Mouse (Mus musculus) embryo, embryonic 10.5 days (tissue): Measurements from ENCODE around the gene Olfr1022.

ENCODE experiments used
- DNase-seq: peaks from one replicate; pipeline ENCODE4 v3.0.0-alpha.2; 2015; ENCODE audit warnings: low spot score

Gene Olfr1022

DNA sequence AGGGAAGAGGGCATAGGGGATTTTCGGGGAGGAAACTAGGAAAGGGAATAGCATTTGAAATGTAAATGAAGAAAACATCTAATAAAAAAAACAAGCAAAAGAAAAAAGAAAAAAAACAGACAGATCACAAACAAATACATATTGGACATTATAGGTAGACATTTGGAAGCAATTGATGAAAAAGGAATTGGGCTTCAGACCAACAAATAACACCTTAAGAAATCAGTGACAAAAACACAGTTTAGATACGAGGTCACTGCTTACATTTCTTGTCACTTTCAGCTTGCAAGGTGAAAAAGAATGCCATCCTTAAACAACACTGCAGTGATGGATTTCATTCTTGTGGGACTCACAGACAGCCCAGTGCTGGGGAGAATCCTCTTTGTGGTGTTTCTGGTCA lies at the start of gene Olfr1022:
Gene Olfr1022, plus strand, starts transcription at position 301 of the 400 bp plus-strand sequence.
- no peak for DNase-seq

DNA sequence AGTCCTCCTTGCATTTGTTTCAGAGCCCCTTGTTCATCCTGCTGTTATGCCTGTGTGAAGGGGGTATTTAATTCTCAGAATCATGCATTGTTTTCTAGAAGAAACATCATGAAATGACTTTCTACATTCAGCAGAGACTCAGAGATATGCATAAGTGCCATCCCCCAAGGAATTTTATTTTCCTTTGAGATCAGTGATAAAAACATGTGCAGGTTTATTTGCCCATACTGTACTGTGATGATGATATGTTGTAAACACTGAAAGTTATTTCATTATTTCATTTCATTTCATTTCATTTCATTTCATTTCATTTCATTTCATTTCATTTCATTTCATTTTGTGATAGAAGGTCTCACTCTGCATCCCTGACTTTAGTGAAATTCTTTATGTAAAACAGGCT lies 23.0 kb upstream of the Olfr1022 start, which contains the start of gene Olfr1019:
Gene Olfr1019, minus strand, starts transcription at position 101 of the 400 bp plus-strand sequence.
- no peak for DNase-seq

DNA sequence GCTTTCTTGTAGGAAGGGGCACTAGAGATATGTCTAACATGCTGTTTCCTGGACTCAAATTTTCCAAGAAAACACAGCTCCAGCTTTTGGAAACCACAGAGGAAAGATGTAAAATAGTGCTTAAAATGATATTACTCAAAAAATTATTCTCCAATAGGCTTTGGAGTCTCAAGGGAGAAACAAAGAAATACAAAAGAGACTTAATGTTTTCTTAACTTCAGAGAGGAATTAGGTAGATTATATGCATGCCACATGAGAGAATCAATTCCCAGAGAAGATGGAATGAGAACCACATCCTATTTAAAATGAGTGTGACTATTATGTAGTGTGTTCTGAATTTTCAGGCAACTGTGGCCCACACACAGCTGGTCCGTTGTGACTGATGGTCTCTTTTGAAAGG lies 21.7 kb upstream of the Olfr1022 start, which contains the start of gene Olfr1020:
Gene Olfr1020, plus strand, starts transcription at position 301 of the 400 bp plus-strand sequence.
- DNase-seq: no peak

DNA sequence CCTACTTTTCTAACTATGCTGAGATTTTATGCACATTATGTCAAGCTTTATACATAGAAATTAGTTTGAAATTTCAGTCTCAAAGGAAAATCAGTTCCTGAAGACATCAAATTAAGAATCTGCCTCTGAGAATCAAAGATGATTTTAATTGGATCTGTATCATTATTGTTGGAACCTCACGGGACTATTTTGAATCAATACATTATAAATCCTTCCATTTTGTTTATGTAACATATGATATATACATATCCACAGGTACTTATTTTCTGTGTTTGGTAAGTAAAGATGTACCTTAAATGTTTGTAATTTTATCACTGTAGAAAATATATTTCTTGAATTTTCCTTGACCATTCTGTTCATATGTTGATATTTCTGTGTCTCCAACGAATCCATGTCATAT lies 16.9 kb downstream of the Olfr1022 start, which contains the start of gene Olfr1023:
Gene Olfr1023, plus strand, starts transcription at position 301 of the 400 bp plus-strand sequence.
- DNase-seq: no peak

DNA sequence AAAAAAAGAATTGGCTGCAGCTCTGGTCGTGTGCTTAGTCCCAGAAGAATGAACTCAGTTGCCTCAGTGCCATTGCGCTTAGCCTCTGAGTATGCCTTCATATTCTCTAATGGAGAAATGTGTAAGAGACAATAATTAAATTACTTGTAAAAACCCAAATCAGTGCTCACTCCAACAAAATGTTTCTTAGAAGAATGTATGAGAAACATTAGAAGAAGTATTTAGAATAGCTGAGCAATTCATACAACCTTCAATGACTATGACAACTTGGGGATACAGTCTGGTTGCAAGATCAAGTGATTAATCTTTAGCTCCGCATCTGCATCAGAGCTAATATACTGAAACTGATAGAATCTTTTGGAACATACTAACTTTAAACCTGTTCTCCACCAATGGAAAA lies 36.6 kb downstream of the Olfr1022 start, which contains the start of gene Olfr1024:
Gene Olfr1024, minus strand, starts transcription at position 101 of the 400 bp plus-strand sequence.
- DNase-seq: no peak

DNA sequence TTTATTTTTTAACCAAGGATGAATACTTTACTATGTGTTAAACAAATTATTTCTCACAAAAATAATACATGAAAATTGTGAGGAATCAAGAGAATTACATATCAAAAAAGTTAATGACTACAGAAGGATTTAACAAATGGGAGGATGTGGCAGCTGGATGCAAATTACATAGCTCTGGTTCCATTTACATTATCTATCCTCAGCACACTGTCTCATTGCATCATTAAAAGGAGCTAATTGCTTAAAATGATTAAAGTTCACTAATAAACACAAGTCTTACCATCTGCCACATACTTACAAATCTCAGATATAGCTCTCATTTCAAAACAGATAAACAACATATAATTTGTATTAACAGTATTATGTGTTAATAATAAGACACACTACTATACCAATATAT lies 44.8 kb downstream of the Olfr1022 start:
- DNase-seq: no peak

DNA sequence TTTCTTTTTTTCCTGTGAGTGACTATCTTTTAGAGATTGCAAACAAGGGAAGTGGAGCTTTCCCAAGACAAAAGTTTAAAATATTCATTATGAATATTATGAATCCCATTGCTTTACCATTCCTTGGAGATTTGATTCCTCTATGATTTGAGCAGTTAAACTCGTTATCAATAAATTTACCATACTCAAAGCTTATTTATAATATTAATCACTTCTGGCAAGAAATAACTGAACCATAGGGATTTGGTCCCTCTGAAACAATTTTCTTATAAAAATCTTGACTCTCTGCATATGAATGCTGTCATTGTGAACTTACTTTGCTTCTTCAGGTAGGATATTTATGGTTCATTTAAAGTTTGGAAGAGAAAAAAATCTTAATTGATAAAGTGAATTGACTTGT lies 46.5 kb downstream of the Olfr1022 start, which contains the start of gene Olfr1025-ps1:
Gene Olfr1025-ps1, plus strand, starts transcription at position 301 of the 400 bp plus-strand sequence.
- no peak for DNase-seq
